Mouse (Mus musculus) limb, embryonic 12.5 days (tissue): Measurements from ENCODE around the gene Rassf4. TPM values are rescaled to one million over a fixed set of nuclear protein-coding genes. Genes with fewer than 3 reads are reported as not detected.

Experiments used
- ATAC-seq: fragments of 200-750 bp; cut with Nextera tagmentation; 2 replicates; pipeline ENCODE4 v1.8.0; 2017; ENCODE audit warnings: low read depth, moderate TSS enrichment; ENCODE audit not compliant: insufficient number of reproducible peaks, insufficient read depth, low FRiP score, low TSS enrichment
- H3K27ac ChIP-seq: fragments of 300-500 bp; sonication (generic); 2 replicates; pipeline ENCODE4 v1.5.1; 2016; ENCODE audit warnings: mild to moderate bottlenecking, moderate library complexity
- H3K27me3 ChIP-seq: fragments of 300-500 bp; sonication (generic); 2 replicates; pipeline ENCODE4 v1.6.1; 2016; ENCODE audit warnings: mild to moderate bottlenecking, moderate library complexity
- H3K36me3 ChIP-seq: fragments of 300-500 bp; sonication (generic); 2 replicates; pipeline ENCODE4 v1.6.1; 2016; ENCODE audit warnings: mild to moderate bottlenecking, moderate library complexity
- H3K4me1 ChIP-seq: fragments of 300-500 bp; sonication (generic); replicated peaks from 2 replicates; pipeline ENCODE4 v1.6.1; 2016
- H3K4me2 ChIP-seq: fragments of 300-500 bp; sonication (generic); 2 replicates; pipeline ENCODE4 v1.6.1; 2016; ENCODE audit warnings: mild to moderate bottlenecking, moderate library complexity
- H3K4me3 ChIP-seq: fragments of 300-500 bp; sonication (generic); replicated peaks from 2 replicates; pipeline ENCODE4 v1.5.1; 2016; ENCODE audit warnings: mild to moderate bottlenecking
- H3K9ac ChIP-seq: fragments of 300-500 bp; sonication (generic); replicated peaks from 2 replicates; pipeline ENCODE4 v1.6.1; 2016; ENCODE audit warnings: mild to moderate bottlenecking, moderate library complexity
- H3K9me3 ChIP-seq: fragments of 300-500 bp; sonication (generic); 2 replicates; pipeline ENCODE4 v1.6.1; 2016; ENCODE audit warnings: mild to moderate bottlenecking, moderate library complexity
- WGBS: fragments of 180-500 bp; shearing (Covaris S2); methylation state at CpG from one replicate; pipeline ENCODE4 v1.1.7; 2016; 5-methylcytosine and 5-hydroxymethylcytosine counted together
- polyA plus RNA-seq: library from polyadenylated mRNA; unstranded; fragments of >200 nt; fragmentation: Nextera tagmentation; extraction: Ambion mirVana; gene quantifications from 2 replicates; pipeline ENCODE4 v1.2.1, GENCODE M21; 2016

Gene Rassf4
- 6.2 and 6.5 TPM in 2 replicates for polyA plus RNA-seq

DNA sequence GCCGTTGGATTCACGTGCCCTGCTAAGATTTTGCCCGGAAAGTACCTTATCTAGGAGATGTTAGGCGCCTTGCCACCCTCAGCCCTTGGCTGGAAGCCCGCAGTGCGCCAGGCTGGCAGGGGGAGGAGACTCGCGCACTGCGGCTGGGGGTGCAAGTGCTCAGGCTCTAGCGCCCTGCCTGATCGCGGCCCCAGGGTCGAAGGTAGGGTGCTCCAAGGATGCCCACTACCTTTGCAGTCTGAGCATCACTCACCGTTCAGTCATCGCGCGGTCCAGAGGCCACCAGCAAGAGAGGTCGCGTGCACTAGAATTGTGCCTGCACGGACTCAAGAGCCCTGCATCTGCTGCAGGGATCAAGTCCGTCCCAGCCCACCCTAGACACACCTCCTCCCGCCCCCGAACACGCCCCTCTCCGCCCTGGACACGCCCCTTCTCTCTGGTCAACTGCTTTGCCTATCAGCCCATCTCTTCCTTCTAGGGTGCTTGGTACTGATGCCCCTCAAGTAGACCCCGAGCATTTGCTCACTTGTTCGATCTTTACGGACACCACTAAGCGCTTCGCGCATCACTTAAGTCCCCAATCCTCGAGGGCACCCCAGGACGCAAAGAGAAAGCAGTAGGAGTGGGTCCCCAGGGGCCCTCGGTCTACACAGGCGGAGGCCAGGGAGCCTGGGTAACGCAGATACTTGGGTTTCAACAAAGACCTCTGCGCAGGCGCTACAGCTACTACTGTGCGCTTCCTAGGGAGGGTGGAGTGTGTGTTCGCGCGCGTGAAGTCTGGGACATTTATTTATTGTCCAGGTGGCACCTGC lies at the start of gene Rassf4:
Rassf4 (minus strand) TSS at position 482 of the 812 bp plus-strand sequence.
- peak within 1 kb of the TSS; percentile 52 for H3K4me3 ChIP-seq
- peak within 1 kb of the TSS; percentile 54; the same call in 1 of the 2 replicates for H3K27ac ChIP-seq
- H3K36me3 ChIP-seq: no peaks in the 10 kb centered on the region
- WGBS: under 1% methylated on average over 44 of the region's 44 CpGs
- H3K9ac ChIP-seq: peak within 1 kb of the TSS; percentile 54
- H3K4me2 ChIP-seq: peak within 1 kb of the TSS; percentile 92
- H3K9me3 ChIP-seq: no peaks in the 10 kb centered on the region
- H3K4me1 ChIP-seq: peaks cover 30% of the 10 kb centered on the region
- peaks cover 32% of the 10 kb centered on the region for H3K27me3 ChIP-seq
- ATAC-seq: peak; percentile 79

GRCm38 (mm10) chr6:116718920-116719319 lies 45.2 kb upstream of the Rassf4 start:
- 82% methylated on average over 4 of the region's 4 CpGs for WGBS
- H3K4me2 ChIP-seq: no peak overlapping the region

GRCm38 (mm10) chr6:116718361-116718760 lies 44.6 kb upstream of the Rassf4 start:
- no peaks in the 10 kb centered on the region for H3K9me3 ChIP-seq
- no peak overlapping the region for H3K9ac ChIP-seq
- H3K4me3 ChIP-seq: no peak overlapping the region
- H3K4me2 ChIP-seq: no peak overlapping the region
- no peak for ATAC-seq
- 0 out of 2 replicates have a peak, but pooled peaks cover 4% of the 10 kb centered on the region for H3K4me1 ChIP-seq
- H3K36me3 ChIP-seq: no peaks in the 10 kb centered on the region
- no peaks in the 10 kb centered on the region for H3K27me3 ChIP-seq
- 89% methylated on average over 4 of the region's 4 CpGs for WGBS
- H3K27ac ChIP-seq: no peak overlapping the region

More at GRCm38 (mm10) chr6:116718920-116719319, 45.2 kb upstream of the Rassf4 start:
- Histone ChIP-seq H3K27ac (no peak overlapping the region), H3K4me1 (0 out of 2 replicates have a peak, but pooled peaks cover 4% of the 10 kb centered on the region), H3K9ac (no peak overlapping the region), H3K36me3 (no peaks in the 10 kb centered on the region), H3K9me3 (no peaks in the 10 kb centered on the region), H3K4me3 (no peak overlapping the region), H3K27me3 (no peaks in the 10 kb centered on the region)
- no peak for ATAC-seq

- no peak overlapping the region for H3K4me2 ChIP-seq
- no peak overlapping the region for H3K9ac ChIP-seq
- 91% methylated on average over 7 of the region's 7 CpGs for WGBS
- H3K36me3 ChIP-seq: no peaks in the 10 kb centered on the region
- no peaks in the 10 kb centered on the region for H3K9me3 ChIP-seq
- H3K4me3 ChIP-seq: no peak overlapping the region
- H3K27ac ChIP-seq: no peak overlapping the region
- H3K27me3 ChIP-seq: no peaks in the 10 kb centered on the region
- no peak for ATAC-seq
- H3K4me1 ChIP-seq: 0 out of 2 replicates have a peak, but pooled peaks cover 4% of the 10 kb centered on the region
Observed at GRCm38 (mm10) chr6:116717851-116718250, 44.1 kb upstream of the Rassf4 start.

GRCm38 (mm10) chr6:116716666-116717065 lies 42.9 kb upstream of the Rassf4 start, which contains the start of gene Tmem72:
Gene Tmem72 (minus strand): TSS chr6:116716913.
- Histone ChIP-seq H3K4me3 (no peak within 1 kb of the TSS), H3K9ac (no peak within 1 kb of the TSS), H3K27me3 (no peaks in the 10 kb centered on the region), H3K4me1 (0 out of 2 replicates have a peak, but pooled peaks cover 9% of the 10 kb centered on the region), H3K4me2 (no peak within 1 kb of the TSS), H3K27ac (no peak within 1 kb of the TSS), H3K9me3 (no peaks in the 10 kb centered on the region), H3K36me3 (no peaks in the 10 kb centered on the region)
- no peak for ATAC-seq
- 65% methylated on average over 8 of the region's 8 CpGs for WGBS

DNA sequence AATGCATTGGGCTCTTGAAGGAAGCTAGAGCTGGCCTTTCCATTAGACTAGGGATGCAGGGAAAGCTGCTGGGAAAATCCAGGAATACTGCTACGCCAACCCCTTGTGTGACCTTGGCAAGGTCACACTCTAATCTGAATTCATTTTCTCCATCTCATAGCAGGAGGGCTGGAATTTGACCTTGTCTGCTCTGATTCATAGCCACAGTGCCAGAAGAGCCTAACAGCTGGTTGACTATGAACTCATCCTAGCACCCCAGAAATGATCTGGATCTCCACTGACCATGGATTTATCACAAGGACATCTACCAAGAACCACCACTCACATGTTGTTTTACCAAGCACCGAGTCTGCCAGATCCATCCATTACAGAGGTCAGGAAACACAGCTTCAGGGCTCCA lies 41.4 kb upstream of the Rassf4 start:
- Histone ChIP-seq H3K4me2 (no peak overlapping the region), H3K36me3 (no peaks in the 10 kb centered on the region), H3K9ac (no peak overlapping the region), H3K4me1 (0 out of 2 replicates have a peak, but pooled peaks cover 9% of the 10 kb centered on the region), H3K9me3 (no peaks in the 10 kb centered on the region), H3K4me3 (no peak overlapping the region), H3K27me3 (no peaks in the 10 kb centered on the region), H3K27ac (no peak overlapping the region)
- ATAC-seq: no peak
- WGBS: 86% methylated on average over 2 of the region's 2 CpGs

DNA sequence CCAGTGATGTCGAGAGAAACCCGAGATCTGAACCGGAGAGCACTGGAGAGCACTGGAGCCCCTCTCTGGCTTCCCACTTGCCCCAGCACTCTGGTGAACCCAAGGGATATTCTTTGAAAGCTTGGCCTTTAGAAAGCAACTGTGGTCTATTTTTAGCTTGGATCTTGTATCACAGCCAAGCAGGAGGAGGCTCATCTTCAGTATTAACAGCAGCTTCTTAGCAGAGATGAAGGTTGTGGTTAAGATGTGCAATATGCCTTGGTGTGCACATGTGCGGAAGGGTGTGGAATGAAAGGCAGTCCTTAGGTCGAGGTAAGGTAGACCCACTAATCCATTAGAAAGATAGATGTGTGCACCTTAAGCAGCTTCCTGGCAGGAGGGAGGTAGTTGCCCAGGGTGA lies 40.8 kb upstream of the Rassf4 start:
- H3K27me3 ChIP-seq: no peaks in the 10 kb centered on the region
- 81% methylated on average over 5 of the region's 5 CpGs for WGBS
- no peak overlapping the region for H3K27ac ChIP-seq
- 0 out of 2 replicates have a peak, but pooled peaks cover 9% of the 10 kb centered on the region for H3K4me1 ChIP-seq
- no peak overlapping the region for H3K4me2 ChIP-seq
- no peaks in the 10 kb centered on the region for H3K36me3 ChIP-seq
- H3K9me3 ChIP-seq: no peaks in the 10 kb centered on the region
- ATAC-seq: no peak
- H3K4me3 ChIP-seq: no peak overlapping the region
- H3K9ac ChIP-seq: no peak overlapping the region

- no peaks in the 10 kb centered on the region for H3K27me3 ChIP-seq
- H3K4me3 ChIP-seq: no peak overlapping the region
- H3K36me3 ChIP-seq: no peaks in the 10 kb centered on the region
- H3K4me2 ChIP-seq: no peak overlapping the region
- H3K9me3 ChIP-seq: no peaks in the 10 kb centered on the region
- H3K9ac ChIP-seq: no peak overlapping the region
- no peak overlapping the region for H3K27ac ChIP-seq
- 86% methylated on average over 3 of the region's 3 CpGs for WGBS
- 0 out of 2 replicates have a peak, but pooled peaks cover 9% of the 10 kb centered on the region for H3K4me1 ChIP-seq
- no peak for ATAC-seq
Observed at GRCm38 (mm10) chr6:116713966-116714365, 40.2 kb upstream of the Rassf4 start.

- ATAC-seq: no peak
- H3K36me3 ChIP-seq: no peaks in the 10 kb centered on the region
- no peak overlapping the region for H3K9ac ChIP-seq
- H3K4me1 ChIP-seq: 0 out of 2 replicates have a peak, but pooled peaks cover 9% of the 10 kb centered on the region
- WGBS: 87% methylated on average over 3 of the region's 3 CpGs
- H3K9me3 ChIP-seq: no peaks in the 10 kb centered on the region
- no peak overlapping the region for H3K4me2 ChIP-seq
- no peak overlapping the region for H3K4me3 ChIP-seq
- no peaks in the 10 kb centered on the region for H3K27me3 ChIP-seq
- no peak overlapping the region for H3K27ac ChIP-seq
Observed at GRCm38 (mm10) chr6:116712503-116712902, 38.8 kb upstream of the Rassf4 start.

GRCm38 (mm10) chr6:116712062-116712461 lies 38.3 kb upstream of the Rassf4 start:
- Histone ChIP-seq H3K36me3 (no peaks in the 10 kb centered on the region), H3K27ac (no peak overlapping the region), H3K4me3 (no peak overlapping the region), H3K4me2 (no peak overlapping the region), H3K4me1 (0 out of 2 replicates have a peak, but pooled peaks cover 9% of the 10 kb centered on the region), H3K27me3 (no peaks in the 10 kb centered on the region), H3K9ac (no peak overlapping the region), H3K9me3 (no peaks in the 10 kb centered on the region)
- ATAC-seq: no peak
- WGBS: 14% methylated on average over 5 of the region's 5 CpGs

- H3K4me1 ChIP-seq: no peaks in the 10 kb centered on the region
- no peaks in the 10 kb centered on the region for H3K36me3 ChIP-seq
- WGBS: 80% methylated on average over 6 of the region's 6 CpGs
- no peak overlapping the region for H3K4me3 ChIP-seq
- no peaks in the 10 kb centered on the region for H3K27me3 ChIP-seq
- no peaks in the 10 kb centered on the region for H3K9me3 ChIP-seq
- H3K27ac ChIP-seq: no peak overlapping the region
- no peak overlapping the region for H3K9ac ChIP-seq
- ATAC-seq: no peak
- no peak overlapping the region for H3K4me2 ChIP-seq
Observed at GRCm38 (mm10) chr6:116704320-116704719, 30.6 kb upstream of the Rassf4 start.
